Mouse (Mus musculus) CH12.LX (cell line): ENCODE results near the gene C1qtnf1.

Experiments used
- KAT2A ChIP-seq: IDR thresholded peaks from 2 replicates; pipeline ENCODE4 v1.6.1; 2012; ENCODE audit warnings: low read length, improper control_type of control experiment, inconsistent platforms; ENCODE audit not compliant: insufficient replicate concordance
- MXI1 ChIP-seq: IDR thresholded peaks from 2 replicates; pipeline ENCODE4 v1.6.1; 2011; ENCODE audit warnings: mild to moderate bottlenecking, low read depth, low read length, improper control_type of control experiment
- TCF12 ChIP-seq: IDR thresholded peaks from 2 replicates; pipeline ENCODE4 v1.6.1; 2014; ENCODE audit warnings: low read depth, mild to moderate bottlenecking, inconsistent platforms, low read length, improper control_type of control experiment
- ZMIZ1 ChIP-seq: IDR thresholded peaks from 2 replicates; pipeline ENCODE4 v1.6.1; 2012; ENCODE audit warnings: low read depth, mild to moderate bottlenecking, inconsistent platforms, low read length, improper control_type of control experiment

DNA sequence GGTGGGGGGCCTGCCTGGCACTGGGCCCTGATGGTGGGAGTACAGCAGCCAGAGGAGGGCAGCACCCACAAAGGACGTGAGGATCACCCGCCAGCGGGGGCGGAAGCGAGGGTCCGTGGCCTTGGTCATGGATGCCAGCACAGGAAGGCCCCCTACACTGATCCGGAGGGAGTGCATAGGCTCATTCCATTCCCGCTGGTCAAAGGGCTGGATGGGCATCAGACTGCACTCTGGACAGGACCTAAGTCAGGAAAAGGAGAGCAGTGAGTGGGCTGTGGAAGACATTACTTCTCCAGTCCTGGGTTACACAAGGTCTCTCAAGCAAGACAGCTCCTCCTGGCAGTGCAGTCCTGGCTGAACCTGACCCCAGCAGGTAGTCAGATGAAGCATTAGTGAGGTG is 16.7 kb upstream of the C1qtnf1 start:
- TF ChIP-seq MXI1 (no peak), TCF12 (no peak), ZMIZ1 (no peak), KAT2A (no peak)
